Mouse (Mus musculus) granulocyte monocyte progenitor cell, adult 5-6 weeks (primary cell): Measurements from ENCODE around the gene Ksr1. TPM values are rescaled to one million over a fixed set of nuclear protein-coding genes. Genes with fewer than 3 reads are reported as not detected.

Experiments
- ATAC-seq: replicated peaks from 2 replicates; pipeline ENCODE4 v1.8.0; 2016; ENCODE audit warnings: mild to moderate bottlenecking, moderate TSS enrichment, inconsistent platforms; ENCODE audit not compliant: poor library complexity, severe bottlenecking
- total RNA-seq, 2 experiments: library from RNA; stranded (forward) in 1 of 2; stranded (reverse) in 1 of 2; fragments of 200-712, 200-1000 nt in 1 of 2; fragments of >200 nt in 1 of 2; fragmentation: Nextera tagmentation in 1 of 2; gene quantifications; 2 replicates each; pipeline ENCODE4 v1.2.3; 2014 to 2017

Gene Ksr1
- total RNA-seq, 2 experiments from 2014 or later, result 5.4 to 8.1 TPM

DNA sequence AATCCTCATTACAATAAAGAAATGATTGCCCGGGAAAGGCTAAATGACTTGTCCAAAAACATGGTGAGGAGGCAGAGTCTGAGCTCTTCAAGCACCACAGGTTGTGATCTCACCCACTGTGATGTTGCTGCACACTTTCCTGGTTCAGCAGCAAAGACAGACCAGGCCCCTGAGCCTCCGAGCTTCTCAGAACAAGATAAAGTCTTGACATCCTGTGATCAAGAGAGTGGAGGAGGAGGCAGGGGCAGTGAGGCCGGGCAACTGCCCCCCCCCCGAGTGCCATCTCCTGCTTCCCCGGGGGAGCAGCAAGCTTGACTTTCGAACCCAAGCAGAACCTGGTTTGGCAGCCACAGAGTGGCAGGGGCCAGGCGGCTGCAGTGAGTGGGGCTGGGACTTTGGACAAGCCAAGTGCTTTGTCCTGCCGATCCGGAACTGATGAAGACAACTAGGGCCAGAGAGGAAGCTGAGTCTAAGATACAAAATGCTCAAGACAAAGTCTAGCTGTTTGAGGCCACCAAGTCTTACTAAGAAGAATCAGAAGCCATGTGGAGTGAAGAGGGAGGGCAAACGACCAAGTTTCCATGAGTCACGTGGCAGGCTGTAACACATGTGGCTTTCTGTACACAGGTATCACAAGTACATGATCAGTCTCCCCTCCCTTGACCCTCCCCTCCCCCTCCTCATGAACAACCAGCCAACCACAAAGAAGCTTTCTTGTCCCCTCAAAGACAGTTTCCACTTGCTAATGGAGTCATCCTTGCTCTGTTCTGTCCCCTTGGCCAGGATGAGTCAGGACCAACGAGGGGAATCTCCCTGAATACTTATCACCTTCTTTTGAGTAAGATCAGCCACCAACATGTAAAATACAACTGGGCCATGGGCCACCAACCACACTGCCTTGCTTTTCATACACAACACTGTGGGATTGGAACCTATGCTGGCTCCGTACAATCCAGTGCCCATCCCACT is 16.5 kb downstream of the Ksr1 start:
- ATAC-seq, result no peak

DNA sequence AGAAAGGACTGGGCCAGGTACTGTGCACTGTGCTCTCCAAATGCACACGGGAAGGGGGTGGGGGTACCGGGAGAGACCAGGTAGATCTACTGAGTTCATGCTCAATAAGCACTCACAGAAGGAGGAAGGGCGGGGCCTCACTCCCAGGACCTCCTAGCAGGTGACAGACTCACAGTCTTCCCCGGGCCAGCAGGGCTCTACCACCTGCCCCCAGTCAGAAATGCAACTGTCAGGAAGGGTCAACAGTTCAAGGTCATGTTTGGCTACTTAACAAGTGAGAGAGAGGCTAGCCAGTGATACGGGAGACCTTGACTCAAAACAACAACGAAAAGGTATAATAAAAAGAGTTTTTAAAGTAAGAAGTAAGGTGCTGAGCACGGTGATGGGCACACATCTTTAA is 18.0 kb downstream of the Ksr1 start:
- no peak for ATAC-seq

DNA sequence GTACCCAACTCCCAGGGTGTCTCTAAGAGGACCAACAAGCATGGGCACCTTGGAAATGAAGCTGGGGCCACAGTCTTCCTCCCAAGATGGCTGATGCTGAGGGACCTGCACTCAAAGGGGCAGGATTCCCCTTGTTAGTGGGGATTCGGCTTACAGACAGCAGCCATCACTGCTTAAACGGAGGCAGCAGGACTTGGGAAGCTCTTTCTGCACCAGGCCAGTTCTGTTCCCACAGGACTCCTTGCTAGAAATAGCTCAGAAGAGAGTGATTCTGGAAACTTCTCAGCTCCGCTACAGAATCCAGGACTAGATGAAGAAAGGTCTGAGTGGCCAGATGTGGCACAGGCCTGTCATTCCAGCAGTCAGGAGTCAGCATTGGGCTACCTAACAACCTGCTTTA is 19.2 kb downstream of the Ksr1 start:
- ATAC-seq, result no peak

GRCm38 (mm10) chr11:79125775-79126174 is 20.4 kb downstream of the Ksr1 start:
- peak; percentile 49 for ATAC-seq

DNA sequence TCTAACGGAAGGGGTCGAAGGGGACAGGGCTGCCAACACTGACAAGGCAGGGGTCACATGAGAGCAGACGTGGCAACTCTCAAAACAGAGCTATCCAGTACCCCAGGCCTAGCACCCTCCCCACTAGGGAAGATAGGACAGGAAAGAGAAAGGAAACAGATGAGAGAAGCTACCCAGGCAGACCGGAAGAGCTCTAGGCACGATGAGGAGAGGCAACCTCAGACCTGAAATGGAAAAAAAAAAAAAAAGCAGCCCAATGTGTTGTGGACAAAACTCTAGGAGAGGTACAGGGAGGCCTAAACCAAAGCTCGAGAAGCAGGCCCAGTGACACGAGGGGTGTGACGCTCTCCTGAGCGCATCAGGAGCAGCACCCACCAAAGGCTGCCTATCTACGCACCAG is 23.7 kb downstream of the Ksr1 start:
- no peak for ATAC-seq

- ATAC-seq, result 0 out of 2 replicates have a peak, but pooled peaks have one; percentile 25
These were observed 26.1 kb downstream of the Ksr1 start for GRCm38 (mm10) chr11:79120087-79120486.

GRCm38 (mm10) chr11:79118918-79119377 is 27.3 kb downstream of the Ksr1 start:
- peak; percentile 91 for ATAC-seq

- no peak for ATAC-seq
These were observed 29.5 kb downstream of the Ksr1 start for GRCm38 (mm10) chr11:79116665-79117064.

DNA sequence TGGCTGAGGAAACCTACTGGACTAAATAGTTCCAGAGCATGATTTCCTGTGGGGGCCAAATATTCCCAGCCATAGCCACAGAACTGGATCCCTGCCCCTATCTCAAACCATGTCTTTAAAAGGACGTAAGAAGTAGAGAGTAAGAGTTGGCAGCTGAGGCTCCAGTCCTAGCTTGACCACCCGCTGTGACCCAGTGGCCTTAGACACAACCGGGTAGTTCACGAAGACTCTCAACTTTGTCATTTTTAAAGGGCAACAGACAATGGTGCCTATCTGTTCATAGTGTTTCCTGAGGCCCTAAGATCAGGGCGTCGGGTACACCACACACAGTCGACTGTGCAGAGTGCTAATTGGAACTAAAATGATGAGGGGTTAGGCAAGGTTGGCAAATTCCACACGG is 30.5 kb downstream of the Ksr1 start:
- no peak for ATAC-seq

- ATAC-seq, result no peak
These were observed 32.1 kb downstream of the Ksr1 start for GRCm38 (mm10) chr11:79114061-79114460.

- no peak for ATAC-seq
These were observed 32.8 kb downstream of the Ksr1 start for GRCm38 (mm10) chr11:79113397-79113796.

DNA sequence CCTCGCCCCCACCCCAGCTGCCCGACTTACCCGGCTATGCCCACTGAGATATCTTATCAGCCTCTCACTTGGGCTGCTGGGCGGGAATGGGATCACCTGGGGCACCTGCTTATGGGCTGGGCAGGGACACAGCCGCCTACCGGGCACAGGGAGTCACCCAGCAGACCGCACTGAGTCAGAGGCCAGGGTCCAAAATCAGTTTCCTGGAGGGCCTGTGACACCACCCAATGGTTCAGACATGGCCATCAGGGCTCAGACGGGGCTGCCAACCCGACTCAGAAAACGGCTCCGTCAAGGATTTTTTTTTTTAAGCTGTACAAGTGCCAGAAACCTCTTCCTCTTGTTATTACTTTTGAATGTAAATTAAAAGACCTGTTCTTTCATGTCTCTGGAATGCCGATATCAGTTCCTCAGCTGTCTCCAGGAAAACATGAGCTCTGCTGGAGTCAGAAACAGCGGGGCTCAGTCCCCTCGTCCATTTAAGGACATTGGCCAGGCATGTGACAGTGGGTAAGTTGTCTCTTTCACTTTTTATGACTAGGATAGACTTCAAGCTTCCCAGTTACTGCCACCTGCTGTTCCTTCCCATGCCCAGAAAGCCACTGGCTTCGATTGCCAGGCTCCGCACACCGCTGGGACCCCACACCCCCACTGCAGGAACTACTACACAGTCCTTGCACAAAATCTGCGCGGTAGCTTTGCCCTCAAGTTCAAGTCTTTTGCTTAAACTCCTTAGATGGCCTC is 33.5 kb downstream of the Ksr1 start:
- 0 out of 2 replicates have a peak, but pooled peaks have one; percentile 18 for ATAC-seq

DNA sequence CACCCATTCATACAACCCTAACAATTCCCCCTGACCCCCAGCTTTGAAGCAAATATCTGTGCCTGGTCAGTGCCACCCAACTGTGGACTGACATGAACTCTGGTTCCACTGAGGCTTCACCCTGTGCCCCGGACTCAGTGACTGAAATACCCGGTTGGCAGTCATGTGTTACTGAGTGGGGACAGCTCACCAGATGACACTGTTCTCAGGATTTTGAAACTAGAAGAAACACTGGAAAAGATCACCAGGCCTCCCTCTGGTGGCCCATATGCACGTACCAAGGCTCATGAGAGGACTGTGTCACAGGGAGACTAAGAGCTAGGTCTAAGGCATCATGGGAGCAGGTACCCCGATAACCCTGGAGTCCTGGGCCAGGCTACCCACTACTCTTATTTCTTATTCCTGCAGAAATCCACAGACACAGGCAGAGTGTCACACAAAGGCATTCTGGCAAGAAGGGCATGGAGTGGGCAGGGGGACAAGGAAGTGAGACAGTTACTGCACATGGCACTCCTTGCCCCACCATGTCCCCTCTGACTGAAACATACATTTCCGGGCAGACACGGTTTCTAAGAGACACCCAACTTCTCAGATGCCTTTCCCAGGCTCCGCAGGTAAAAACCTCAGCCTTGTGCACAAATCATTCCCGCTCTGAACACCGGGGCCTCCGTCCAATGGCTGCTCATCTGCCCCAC is 34.2 kb downstream of the Ksr1 start:
- peak; percentile 24; the same call in 1 of the 2 replicates for ATAC-seq

DNA sequence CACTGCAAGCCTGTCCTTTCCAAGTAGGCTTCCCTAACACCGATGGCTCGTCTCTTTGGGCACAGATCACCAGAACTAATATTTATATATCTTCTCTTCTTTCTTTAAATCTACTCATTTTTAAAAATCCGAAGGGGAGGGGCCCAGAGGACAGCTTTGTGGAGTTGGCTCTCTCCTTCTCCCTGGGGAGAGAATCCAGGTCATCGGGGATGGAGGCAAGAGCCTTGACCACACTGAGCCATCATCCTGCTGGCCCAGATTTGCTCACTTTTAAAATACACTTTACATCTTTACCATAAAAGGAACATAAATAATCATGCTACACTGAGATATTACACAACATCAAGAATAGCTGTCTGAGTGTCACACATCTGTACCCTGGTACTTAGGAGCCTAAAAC is 35.8 kb downstream of the Ksr1 start:
- ATAC-seq, result no peak

- no peak for ATAC-seq
These were observed 38.3 kb downstream of the Ksr1 start for GRCm38 (mm10) chr11:79107934-79108333.

DNA sequence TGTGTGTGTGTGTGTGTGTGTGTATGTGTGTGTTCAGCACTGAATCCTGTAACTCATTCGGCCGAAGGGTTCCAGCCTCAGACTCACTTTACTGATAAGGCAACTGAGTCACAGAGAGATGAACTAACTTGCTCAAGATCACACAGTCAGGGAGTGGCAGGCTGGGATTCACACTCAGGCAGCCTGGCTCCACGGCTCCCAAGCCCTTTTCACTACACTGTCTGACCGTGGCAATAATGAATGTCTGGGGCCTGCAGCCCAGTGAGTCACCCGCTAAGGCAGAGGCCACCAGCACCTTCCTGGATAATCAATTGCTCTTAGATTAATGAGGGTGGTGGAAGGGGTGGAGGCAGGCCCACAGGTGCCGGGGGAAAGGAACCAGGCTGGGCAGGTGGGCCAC is 41.2 kb downstream of the Ksr1 start:
- no peak for ATAC-seq

GRCm38 (mm10) chr11:79104538-79104937 is 41.7 kb downstream of the Ksr1 start:
- ATAC-seq, result no peak

DNA sequence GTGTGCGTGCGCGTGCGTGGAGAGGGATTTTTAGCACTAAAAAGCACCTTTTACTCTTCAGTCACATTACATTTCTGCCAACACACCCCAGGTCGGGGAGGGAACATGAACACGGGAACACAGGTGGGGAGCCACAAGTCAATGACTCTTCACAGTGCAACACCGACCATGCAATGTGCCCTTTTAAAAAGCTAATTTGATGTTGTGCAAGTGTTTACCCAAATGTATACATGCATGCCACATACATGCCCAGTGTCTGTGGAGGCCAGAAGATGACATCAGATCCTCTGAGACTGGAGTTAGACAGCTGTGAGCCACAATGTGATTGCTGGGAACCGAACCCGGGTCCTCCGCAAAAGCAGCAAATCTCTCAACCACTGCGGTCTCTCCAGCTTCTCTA is 42.1 kb downstream of the Ksr1 start:
- ATAC-seq, result no peak

DNA sequence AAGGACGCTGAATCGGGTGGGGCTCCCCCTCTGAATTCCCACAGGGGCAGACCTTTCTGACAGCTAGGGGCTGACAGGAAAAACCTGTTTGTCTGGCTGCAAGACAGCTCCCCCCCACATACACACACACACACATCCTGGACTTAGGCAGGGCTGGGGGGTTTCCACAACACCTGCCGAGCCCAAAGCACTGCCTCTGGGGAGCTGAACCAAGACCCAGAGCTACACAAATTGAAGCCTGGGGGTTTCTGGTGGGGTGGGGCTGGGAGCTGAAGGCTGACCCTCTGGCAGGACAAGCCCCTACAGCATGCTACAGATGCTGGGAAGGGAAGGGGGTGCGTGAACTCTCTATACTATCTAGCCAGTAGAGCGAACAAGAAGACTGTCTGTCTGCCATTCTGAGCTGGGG is 42.7 kb downstream of the Ksr1 start:
- no peak for ATAC-seq

- peak; percentile 37 for ATAC-seq
These were observed 43.9 kb downstream of the Ksr1 start for GRCm38 (mm10) chr11:79102280-79102679.

- ATAC-seq, result no peak
These were observed 44.6 kb downstream of the Ksr1 start for GRCm38 (mm10) chr11:79101568-79101967.
